Mouse (Mus musculus): ENCODE results near the gene Miga1.

- TF ChIP-seq CTCF (IDR thresholded peaks at IDR 0.05; ENCODE audit: low read depth) (peak; percentile 100), EP300 (optimal IDR thresholded peaks at IDR 0.05) (no peak)
Observed at GRCm38 (mm10) chr3:152315613-152316012, 24.6 kb downstream of the Miga1 start.

Measured in stomach, postnatal 0 days (tissue).